Mouse (Mus musculus) gastrocnemius, postnatal 4 days (tissue): Measurements from ENCODE around the gene Alyref2. TPM values are rescaled to one million over a fixed set of nuclear protein-coding genes. Genes with fewer than 3 reads are reported as not detected.
A peak's percentile ranks its signal among the peaks of the same experiment; 100 is the strongest.
"Not testable (repeated sequence)": the region's sequence is repeated elsewhere in the genome, so short reads cannot be mapped to it uniquely, and the experiment has no call there.

ENCODE experiments used
- DNase-seq, 2 experiments: peaks; one replicate each; pipeline ENCODE4 v3.0.0; 2021 to 2022; ENCODE audit warnings: low spot score in 2 of 2, mixed read lengths in 2 of 2
- long read RNA-seq, 2 experiments: library from polyadenylated mRNA; stranded (forward); transcript quantifications; one replicate each; pipeline ENCODE4 v2.0.0; 2021
- total RNA-seq, 2 experiments: library from RNA; stranded (reverse); gene quantifications; 2 replicates each; pipeline ENCODE4 v1.2.3; 2021

The Alyref2 gene
- total RNA-seq, result 1 to 10 TPM; 3.7 to 4.2 TPM
- long read RNA-seq, experiment 1, transcript Alyref2-201 (1 exons, 1,273 nt), result major isoform, 7 of 7 reads
- long read RNA-seq, experiment 1, partial matches to known transcripts, result 0 of 7 reads
- long read RNA-seq, experiment 1, other reads (novel, unspliced or antisense), result 0 of 7 reads
- long read RNA-seq, experiment 2, partial matches to known transcripts, result 0 of 2 reads
- long read RNA-seq, experiment 2, other reads (novel, unspliced or antisense), result 0 of 2 reads

- peak; percentile 89 to 94 for DNase-seq
These were observed at the start of gene Alyref2 for GRCm38 (mm10) chr1:171503250-171503591. TSS of gene Alyref2 (plus strand) at chr1:171503478.

GRCm38 (mm10) chr1:171454926-171455325 lies 48.4 kb upstream of the Alyref2 start:
- no peak for DNase-seq

GRCm38 (mm10) chr1:171457568-171457967 lies 45.7 kb upstream of the Alyref2 start:
- no peak for DNase-seq

- DNase-seq, result no peak
These were observed 43.5 kb upstream of the Alyref2 start for GRCm38 (mm10) chr1:171459791-171460190.

GRCm38 (mm10) chr1:171460551-171461503 lies 42.5 kb upstream of the Alyref2 start:
- no peak for DNase-seq

GRCm38 (mm10) chr1:171463133-171463532 lies 40.1 kb upstream of the Alyref2 start:
- DNase-seq, result no peak

GRCm38 (mm10) chr1:171465749-171466412 lies 37.4 kb upstream of the Alyref2 start:
- DNase-seq, result no peak

- DNase-seq, result no peak
These were observed 36.7 kb upstream of the Alyref2 start for GRCm38 (mm10) chr1:171466565-171466964.

GRCm38 (mm10) chr1:171469678-171470077 lies 33.6 kb upstream of the Alyref2 start:
- DNase-seq, result no peak

- DNase-seq, result peak in 1 of 2 experiments; percentile 49
These were observed 32.9 kb upstream of the Alyref2 start for GRCm38 (mm10) chr1:171470371-171470871.

- DNase-seq, result no peak
These were observed 32.4 kb upstream of the Alyref2 start for GRCm38 (mm10) chr1:171470896-171471295.

- DNase-seq, result no peak
These were observed 31.8 kb upstream of the Alyref2 start for GRCm38 (mm10) chr1:171471452-171471851.

- not testable (repeated sequence) for DNase-seq
These were observed 31.3 kb upstream of the Alyref2 start for GRCm38 (mm10) chr1:171471941-171472340.

- no peak for DNase-seq
These were observed 29.8 kb upstream of the Alyref2 start for GRCm38 (mm10) chr1:171473506-171473905.

- no peak for DNase-seq
These were observed 29.2 kb upstream of the Alyref2 start for GRCm38 (mm10) chr1:171473920-171474640.

GRCm38 (mm10) chr1:171477123-171477522 lies 26.2 kb upstream of the Alyref2 start:
- DNase-seq, result no peak

GRCm38 (mm10) chr1:171477758-171478545 lies 25.3 kb upstream of the Alyref2 start:
- DNase-seq, result no peak

- DNase-seq, result peak in 1 of 2 experiments; percentile 52
These were observed 24.3 kb upstream of the Alyref2 start for GRCm38 (mm10) chr1:171478968-171479367.

- no peak for DNase-seq
These were observed 9.0 kb upstream of the Alyref2 start for GRCm38 (mm10) chr1:171494241-171494640.

- no peak for DNase-seq
These were observed 7.9 kb upstream of the Alyref2 start for GRCm38 (mm10) chr1:171495371-171495770.
